Mouse (Mus musculus) kidney, embryonic 15.5 days (tissue): Measurements from ENCODE around the gene Grik3. TPM values are rescaled to one million over a fixed set of nuclear protein-coding genes. Genes with fewer than 3 reads are reported as not detected.
"Not testable (repeated sequence)": the region's sequence is repeated elsewhere in the genome, so short reads cannot be mapped to it uniquely, and the experiment has no call there.

Experiments
- ATAC-seq: fragments of 200-750 bp; cut with Nextera tagmentation; replicated peaks from 2 replicates; pipeline ENCODE4 v1.8.0; 2017; ENCODE audit warnings: moderate TSS enrichment; ENCODE audit not compliant: low FRiP score
- H3K27ac ChIP-seq: fragments of 300-500 bp; sonication (generic); 2 replicates; pipeline ENCODE4 v1.5.1; 2015; ENCODE audit warnings: mild to moderate bottlenecking, inconsistent platforms
- H3K27me3 ChIP-seq: fragments of 300-500 bp; sonication (generic); 2 replicates; pipeline ENCODE4 v1.6.1; 2015; ENCODE audit warnings: inconsistent platforms
- H3K36me3 ChIP-seq: fragments of 300-500 bp; sonication (generic); 2 replicates; pipeline ENCODE4 v1.6.1; 2015; ENCODE audit warnings: inconsistent platforms
- H3K4me1 ChIP-seq: fragments of 300-500 bp; sonication (generic); 2 replicates; pipeline ENCODE4 v1.6.1; 2015; ENCODE audit warnings: inconsistent platforms
- H3K4me2 ChIP-seq: fragments of 300-500 bp; sonication (generic); 2 replicates; pipeline ENCODE4 v1.6.1; 2015; ENCODE audit warnings: moderate library complexity, mild to moderate bottlenecking, inconsistent platforms
- H3K4me3 ChIP-seq: fragments of 300-500 bp; sonication (generic); replicated peaks from 2 replicates; pipeline ENCODE4 v1.5.1; 2015; ENCODE audit warnings: mild to moderate bottlenecking, inconsistent platforms
- H3K9ac ChIP-seq: fragments of 300-500 bp; sonication (generic); 2 replicates; pipeline ENCODE4 v1.6.1; 2015; ENCODE audit warnings: mild to moderate bottlenecking, inconsistent platforms
- H3K9me3 ChIP-seq: fragments of 300-500 bp; sonication (generic); replicated peaks from 2 replicates; pipeline ENCODE4 v1.6.1; 2016; ENCODE audit warnings: inconsistent platforms
- WGBS: fragments of 180-500 bp; shearing (Covaris S2); methylation state at CpG from one replicate; pipeline ENCODE4 v1.1.7; 2015; ENCODE audit warnings: mixed read lengths; 5-methylcytosine and 5-hydroxymethylcytosine counted together
- polyA plus RNA-seq: library from polyadenylated mRNA; unstranded; fragments of >200 nt; fragmentation: Nextera tagmentation; extraction: Ambion mirVana; gene quantifications from 2 replicates; pipeline ENCODE4 v1.2.1, GENCODE M21; 2015

Gene Grik3
- polyA plus RNA-seq, 1 experiment from 2014 or later = 0.05 TPM

GRCm38 (mm10) chr4:125604494-125604893 lies 114.0 kb downstream of the Grik3 start:
- H3K9ac ChIP-seq = no peak overlapping the region
- H3K4me3 ChIP-seq = no peak overlapping the region
- WGBS = 58% methylated on average over 7 of the region's 7 CpGs
- no peak overlapping the region for H3K27ac ChIP-seq
- no peaks in the 10 kb centered on the region for H3K4me1 ChIP-seq
- H3K27me3 ChIP-seq = peaks cover 25% of the 10 kb centered on the region
- no peak for ATAC-seq
- H3K36me3 ChIP-seq = no peaks in the 10 kb centered on the region
- H3K9me3 ChIP-seq = no peaks in the 10 kb centered on the region
- H3K4me2 ChIP-seq = no peak overlapping the region

DNA sequence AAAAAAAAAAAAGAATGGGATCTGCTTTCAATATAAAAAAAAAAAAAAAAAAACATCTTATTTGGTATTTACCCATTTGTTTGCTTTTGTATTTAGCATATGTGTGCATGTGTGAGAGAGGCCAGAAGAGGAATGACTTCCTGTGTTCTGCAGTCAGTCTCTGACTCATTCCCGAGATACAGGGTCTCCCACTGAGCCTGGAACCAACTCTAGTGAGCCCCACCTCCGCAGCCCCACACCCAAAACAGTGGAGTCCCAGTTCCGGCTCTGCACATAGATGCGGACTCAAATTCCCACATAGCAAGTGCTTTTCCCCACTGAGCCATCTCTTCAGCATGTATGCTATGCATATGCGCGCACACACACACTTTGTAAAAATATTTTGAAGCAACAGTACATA lies 115.6 kb downstream of the Grik3 start:
- no peak for ATAC-seq
- Histone ChIP-seq H3K27me3 (peaks cover 10% of the 10 kb centered on the region), H3K4me2 (no peak overlapping the region), H3K27ac (no peak overlapping the region), H3K36me3 (no peaks in the 10 kb centered on the region), H3K9ac (no peak overlapping the region), H3K4me3 (no peak overlapping the region), H3K9me3 (no peaks in the 10 kb centered on the region), H3K4me1 (no peaks in the 10 kb centered on the region)
- WGBS = 86% methylated on average over 6 of the region's 6 CpGs

GRCm38 (mm10) chr4:125607397-125608042 lies 117.0 kb downstream of the Grik3 start:
- ATAC-seq = no peak
- Histone ChIP-seq H3K36me3 (no peaks in the 10 kb centered on the region), H3K9ac (no peak overlapping the region), H3K9me3 (no peaks in the 10 kb centered on the region), H3K4me2 (no peak overlapping the region), H3K27ac (no peak overlapping the region), H3K27me3 (no peaks in the 10 kb centered on the region), H3K4me3 (no peak overlapping the region), H3K4me1 (no peaks in the 10 kb centered on the region)
- 49% methylated on average over 10 of the region's 10 CpGs for whole genome bisulfite sequencing

- not testable (repeated sequence) for H3K4me3 ChIP-seq, H3K9ac ChIP-seq, H3K27me3 ChIP-seq, H3K4me2 ChIP-seq, H3K36me3 ChIP-seq, H3K4me1 ChIP-seq, H3K9me3 ChIP-seq, ATAC-seq, H3K27ac ChIP-seq
- 67% methylated on average over 3 of the region's 4 CpGs for WGBS
Measured at GRCm38 (mm10) chr4:125608896-125609295, 118.4 kb downstream of the Grik3 start.

- Histone ChIP-seq H3K4me1 (no peaks in the 10 kb centered on the region), H3K27me3 (no peaks in the 10 kb centered on the region), H3K9ac (no peak overlapping the region), H3K27ac (no peak overlapping the region), H3K9me3 (no peaks in the 10 kb centered on the region), H3K4me3 (no peak overlapping the region), H3K4me2 (no peak overlapping the region), H3K36me3 (no peaks in the 10 kb centered on the region)
- ATAC-seq = no peak
- WGBS = 76% methylated on average over 21 of the region's 21 CpGs
Measured at GRCm38 (mm10) chr4:125609320-125610306, 119.1 kb downstream of the Grik3 start.

DNA sequence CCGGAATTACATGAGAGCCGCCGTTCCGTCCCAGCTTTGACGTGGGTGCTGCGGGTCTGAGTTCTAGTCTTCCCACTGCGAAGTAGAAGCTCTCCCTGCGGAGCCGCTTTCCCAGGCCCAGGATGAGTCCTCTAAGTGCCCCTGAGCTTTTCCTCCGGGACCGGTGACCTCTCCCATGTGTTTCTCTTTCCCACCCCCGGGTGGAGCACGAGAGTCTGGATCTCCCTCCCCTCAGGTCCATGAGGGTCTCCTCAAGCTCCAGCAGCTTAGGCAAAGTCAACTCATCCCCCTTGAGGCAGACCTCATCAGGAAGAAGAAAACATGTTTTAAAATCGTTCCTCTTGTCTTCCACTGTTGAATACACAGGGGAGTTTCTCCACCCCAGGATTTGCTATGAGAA lies 127.4 kb downstream of the Grik3 start:
- Histone ChIP-seq H3K4me3 (no peak overlapping the region), H3K9me3 (no peaks in the 10 kb centered on the region), H3K27me3 (0 out of 2 replicates have a peak, but pooled peaks cover 8% of the 10 kb centered on the region), H3K36me3 (no peaks in the 10 kb centered on the region), H3K4me1 (no peaks in the 10 kb centered on the region), H3K27ac (no peak overlapping the region), H3K4me2 (no peak overlapping the region), H3K9ac (no peak overlapping the region)
- 79% methylated on average over 14 of the region's 14 CpGs for WGBS
- no peak for ATAC-seq

GRCm38 (mm10) chr4:125618524-125619320 lies 128.2 kb downstream of the Grik3 start:
- H3K9ac ChIP-seq = no peak overlapping the region
- H3K4me1 ChIP-seq = no peaks in the 10 kb centered on the region
- 0 out of 2 replicates have a peak, but pooled peaks cover 8% of the 10 kb centered on the region for H3K27me3 ChIP-seq
- no peaks in the 10 kb centered on the region for H3K36me3 ChIP-seq
- H3K4me3 ChIP-seq = no peak overlapping the region
- WGBS = 83% methylated on average over 8 of the region's 8 CpGs
- ATAC-seq = no peak
- H3K4me2 ChIP-seq = no peak overlapping the region
- H3K27ac ChIP-seq = no peak overlapping the region
- no peaks in the 10 kb centered on the region for H3K9me3 ChIP-seq

GRCm38 (mm10) chr4:125624885-125625678 lies 134.6 kb downstream of the Grik3 start:
- Histone ChIP-seq H3K9me3 (no peaks in the 10 kb centered on the region), H3K9ac (no peak overlapping the region), H3K4me1 (no peaks in the 10 kb centered on the region), H3K27ac (no peak overlapping the region), H3K4me2 (no peak overlapping the region), H3K4me3 (no peak overlapping the region), H3K36me3 (no peaks in the 10 kb centered on the region), H3K27me3 (0 out of 2 replicates have a peak, but pooled peaks cover 6% of the 10 kb centered on the region)
- no peak for ATAC-seq
- 93% methylated on average over 9 of the region's 9 CpGs for WGBS

DNA sequence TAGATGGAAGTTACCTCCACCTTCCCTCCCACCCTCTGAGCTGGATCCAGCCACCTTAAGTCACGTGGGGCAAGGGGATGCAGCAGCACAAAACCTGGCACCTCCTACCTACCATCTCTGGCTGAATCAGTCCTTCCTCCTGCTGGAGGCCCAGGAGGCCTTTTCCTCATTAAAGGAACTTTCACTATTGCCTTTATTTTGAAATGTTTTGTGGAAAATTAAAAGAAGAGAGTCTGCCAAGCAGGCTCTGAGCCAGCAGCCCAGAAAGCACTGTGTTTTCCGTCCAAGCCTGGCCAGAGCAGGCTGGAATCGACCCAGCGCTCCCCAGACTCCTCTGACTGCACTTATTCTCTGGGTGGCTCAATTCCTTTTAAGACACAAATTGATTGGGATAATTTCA lies 139.0 kb downstream of the Grik3 start:
- H3K36me3 ChIP-seq = no peaks in the 10 kb centered on the region
- no peak overlapping the region for H3K9ac ChIP-seq
- peaks cover 2% of the 10 kb centered on the region; the same call in 1 of the 2 replicates for H3K4me1 ChIP-seq
- no peaks in the 10 kb centered on the region for H3K27me3 ChIP-seq
- 71% methylated on average over 4 of the region's 4 CpGs for WGBS
- no peaks in the 10 kb centered on the region for H3K9me3 ChIP-seq
- no peak for ATAC-seq
- no peak overlapping the region for H3K27ac ChIP-seq
- no peak overlapping the region for H3K4me2 ChIP-seq
- no peak overlapping the region for H3K4me3 ChIP-seq

DNA sequence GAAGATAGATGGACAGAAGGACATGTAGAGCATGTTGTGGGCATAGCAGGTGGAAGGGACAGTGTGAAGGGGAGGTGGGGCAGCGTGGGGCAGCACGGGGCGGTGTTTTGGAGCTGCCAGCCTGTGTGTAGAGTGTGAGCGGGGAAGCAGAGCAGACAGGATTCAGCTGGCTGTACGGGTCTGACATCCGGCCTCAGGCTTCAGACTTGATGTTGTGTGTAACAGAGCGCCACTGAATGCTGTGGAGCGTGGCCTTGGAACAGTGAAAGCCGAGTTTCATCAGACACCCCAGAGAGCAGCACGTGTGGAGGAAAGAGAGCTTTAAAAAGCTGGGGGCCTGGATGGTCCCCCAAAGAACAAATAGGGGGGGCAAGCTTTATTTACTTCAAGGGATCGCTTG lies 144.5 kb downstream of the Grik3 start:
- no peaks in the 10 kb centered on the region for H3K36me3 ChIP-seq
- no peak overlapping the region for H3K9ac ChIP-seq
- H3K27me3 ChIP-seq = peaks cover 3% of the 10 kb centered on the region; the same call in 1 of the 2 replicates
- H3K9me3 ChIP-seq = no peaks in the 10 kb centered on the region
- peak overlapping the region; percentile 74 for H3K27ac ChIP-seq
- peaks cover 36% of the 10 kb centered on the region for H3K4me1 ChIP-seq
- peak; percentile 87 for ATAC-seq
- WGBS = 41% methylated on average over 11 of the region's 11 CpGs
- H3K4me3 ChIP-seq = no peak overlapping the region
- H3K4me2 ChIP-seq = no peak overlapping the region

DNA sequence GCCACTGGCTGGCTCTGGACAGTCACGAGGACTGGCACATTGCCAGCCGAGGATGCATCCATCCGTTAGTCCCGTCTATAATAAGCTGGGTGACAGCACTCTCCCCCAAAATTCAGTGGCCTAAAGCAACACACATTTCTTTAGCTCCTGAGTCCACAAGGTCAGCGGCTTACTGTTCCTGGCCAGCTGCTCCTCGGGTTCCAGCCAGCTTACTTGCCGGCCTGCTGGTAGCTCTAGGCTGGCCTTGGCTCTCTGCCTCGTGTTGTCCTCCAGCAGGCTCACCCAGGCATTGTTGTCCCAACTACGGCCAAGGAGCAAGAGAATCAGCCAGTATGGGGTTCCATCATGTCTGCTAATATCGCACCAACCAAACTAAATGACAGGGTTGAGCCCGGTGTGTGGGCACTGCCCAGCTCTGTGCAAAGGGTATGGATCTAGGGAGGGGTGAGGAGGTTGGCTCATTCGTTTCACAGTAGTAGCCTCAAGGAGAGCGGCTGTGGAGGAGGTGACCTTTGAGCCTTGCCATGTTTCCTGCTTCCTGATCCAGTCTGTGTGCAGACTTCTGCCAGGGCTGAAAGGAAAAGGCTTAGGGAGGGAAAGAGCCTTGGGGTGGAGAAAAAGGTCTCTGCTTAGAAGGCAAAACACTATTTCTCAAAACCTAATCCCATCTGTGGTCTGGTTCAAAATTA lies 146.3 kb downstream of the Grik3 start:
- Histone ChIP-seq H3K27ac (0 out of 2 replicates have a peak overlapping the region, but pooled peaks have one; percentile 4), H3K27me3 (peaks cover 3% of the 10 kb centered on the region; the same call in 1 of the 2 replicates), H3K36me3 (no peaks in the 10 kb centered on the region), H3K4me2 (no peak overlapping the region), H3K9ac (no peak overlapping the region), H3K4me3 (no peak overlapping the region), H3K9me3 (no peaks in the 10 kb centered on the region), H3K4me1 (peaks cover 54% of the 10 kb centered on the region)
- ATAC-seq = no peak
- WGBS = 47% methylated on average over 13 of the region's 13 CpGs
